Mouse (Mus musculus) hindbrain, embryonic 16.5 days (tissue): ENCODE results near the gene Col4a2. TPM values are rescaled to one million over a fixed set of nuclear protein-coding genes. Genes with fewer than 3 reads are reported as not detected.

ENCODE experiments used
- ATAC-seq: fragments of 200-750 bp; cut with Nextera tagmentation; 2 replicates; pipeline ENCODE4 v1.8.0; 2017; ENCODE audit warnings: moderate TSS enrichment, moderate library complexity
- H3K27ac ChIP-seq: fragments of 300-500 bp; sonication (generic); 2 replicates; pipeline ENCODE4 v1.5.1; 2014; ENCODE audit warnings: low read depth, mild to moderate bottlenecking, control low read depth, low read length, moderate library complexity
- H3K27me3 ChIP-seq: fragments of 300-500 bp; sonication (generic); replicated peaks from 2 replicates; pipeline ENCODE4 v1.6.1; 2014; ENCODE audit warnings: low read length; ENCODE audit not compliant: control insufficient read depth, insufficient read depth
- H3K36me3 ChIP-seq: fragments of 300-500 bp; sonication (generic); 2 replicates; pipeline ENCODE4 v1.6.1; 2014; ENCODE audit warnings: mild to moderate bottlenecking, low read length, moderate library complexity, mixed read lengths; ENCODE audit not compliant: control insufficient read depth, insufficient read depth
- H3K4me1 ChIP-seq: fragments of 300-500 bp; sonication (generic); 2 replicates; pipeline ENCODE4 v1.6.1; 2014; ENCODE audit warnings: low read depth, low read length; ENCODE audit not compliant: control insufficient read depth, insufficient read depth
- H3K4me2 ChIP-seq: fragments of 300-500 bp; sonication (generic); 2 replicates; pipeline ENCODE4 v1.6.1; 2014; ENCODE audit warnings: mild to moderate bottlenecking, low read length, control low read depth, moderate library complexity
- H3K4me3 ChIP-seq: fragments of 300-500 bp; sonication (generic); 2 replicates; pipeline ENCODE4 v1.5.1; 2014; ENCODE audit warnings: mild to moderate bottlenecking, low read length, control low read depth, moderate library complexity
- H3K9ac ChIP-seq: fragments of 300-500 bp; sonication (generic); 2 replicates; pipeline ENCODE4 v1.6.1; 2014; ENCODE audit warnings: low read depth, mild to moderate bottlenecking, control low read depth, low read length, moderate library complexity
- H3K9me3 ChIP-seq: fragments of 300-500 bp; sonication (generic); 2 replicates; pipeline ENCODE4 v1.6.1; 2014; ENCODE audit warnings: mild to moderate bottlenecking, low read length, moderate library complexity; ENCODE audit not compliant: control insufficient read depth
- WGBS: fragments of 180-500 bp; shearing (Covaris S2); extraction: QIAGEN DNeasy Blood & Tissue Kit; methylation state at CpG from one replicate; pipeline ENCODE4 v1.1.7; 2014; 5-methylcytosine and 5-hydroxymethylcytosine counted together
- polyA plus RNA-seq: library from polyadenylated mRNA; unstranded; fragments of >200 nt; fragmentation: Nextera tagmentation; extraction: Ambion mirVana; gene quantifications from 2 replicates; pipeline ENCODE4 v1.2.1, GENCODE M21; 2015

Col4a2 gene
- polyA plus RNA-seq, 1 experiment from 2014 or later: 28.9 TPM

DNA sequence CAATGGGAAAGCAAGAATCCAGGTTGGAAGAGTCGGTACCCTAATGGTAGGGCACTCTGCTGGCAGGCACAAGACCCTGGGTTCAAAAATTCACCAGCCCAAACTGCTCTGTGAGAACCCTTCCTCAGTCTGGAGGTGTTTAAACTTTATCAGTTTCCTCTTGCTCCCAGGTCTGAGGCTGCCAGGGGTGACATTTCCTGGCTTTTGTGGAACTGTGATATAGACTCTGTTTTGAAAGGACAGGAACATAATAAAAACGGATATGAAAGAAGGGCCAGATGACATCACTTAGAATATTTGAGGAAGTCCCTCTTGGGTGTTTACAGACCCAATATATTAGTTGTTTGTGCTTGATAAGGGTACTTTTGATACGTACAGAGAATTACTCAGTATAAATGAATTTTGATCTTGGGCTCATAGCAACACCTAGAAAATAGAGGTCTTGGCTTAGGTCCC lies 28.5 kb downstream of the Col4a2 start:
- no peak overlapping the region for H3K4me2 ChIP-seq
- ATAC-seq: no peak
- H3K27me3 ChIP-seq: no peaks in the 10 kb centered on the region
- peaks cover 2% of the 10 kb centered on the region; the same call in 1 of the 2 replicates for H3K4me1 ChIP-seq
- H3K36me3 ChIP-seq: no peaks in the 10 kb centered on the region
- no peak overlapping the region for H3K27ac ChIP-seq
- H3K9me3 ChIP-seq: no peaks in the 10 kb centered on the region
- H3K4me3 ChIP-seq: no peak overlapping the region
- WGBS: 86% methylated on average over 3 of the region's 3 CpGs
- no peak overlapping the region for H3K9ac ChIP-seq

- H3K9ac ChIP-seq: no peak overlapping the region
- H3K4me1 ChIP-seq: no peaks in the 10 kb centered on the region
- no peaks in the 10 kb centered on the region for H3K27me3 ChIP-seq
- no peak for ATAC-seq
- no peak overlapping the region for H3K4me2 ChIP-seq
- H3K36me3 ChIP-seq: no peaks in the 10 kb centered on the region
- H3K9me3 ChIP-seq: no peaks in the 10 kb centered on the region
- no peak overlapping the region for H3K4me3 ChIP-seq
- 88% methylated on average over 9 of the region's 9 CpGs for WGBS
- no peak overlapping the region for H3K27ac ChIP-seq
These were observed 31.9 kb downstream of the Col4a2 start for GRCm38 (mm10) chr8:11344459-11344858.

DNA sequence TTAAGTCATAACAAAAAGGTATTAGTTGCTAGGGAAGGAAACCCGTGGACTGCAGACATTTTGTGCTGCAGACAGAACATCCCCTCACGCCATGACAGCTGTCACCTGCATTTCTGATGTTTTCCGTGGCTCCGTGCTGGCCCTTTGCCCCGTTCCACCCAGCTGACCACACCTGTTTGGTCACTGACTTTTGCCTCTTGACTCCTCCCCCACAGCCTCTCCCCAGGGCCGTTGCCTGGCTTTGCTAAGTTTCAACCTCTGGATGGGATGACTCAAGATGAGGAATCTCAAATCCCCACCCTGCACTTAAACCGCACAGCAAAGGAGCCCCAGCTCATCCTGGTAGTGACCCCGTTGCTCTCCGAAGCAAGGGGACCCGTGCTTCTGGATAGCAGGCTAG lies 33.6 kb downstream of the Col4a2 start:
- no peaks in the 10 kb centered on the region for H3K36me3 ChIP-seq
- WGBS: 91% methylated on average over 10 of the region's 10 CpGs
- no peak overlapping the region for H3K4me2 ChIP-seq
- H3K9ac ChIP-seq: no peak overlapping the region
- no peak overlapping the region for H3K27ac ChIP-seq
- no peak overlapping the region for H3K4me3 ChIP-seq
- no peaks in the 10 kb centered on the region for H3K4me1 ChIP-seq
- H3K9me3 ChIP-seq: no peaks in the 10 kb centered on the region
- ATAC-seq: no peak
- no peaks in the 10 kb centered on the region for H3K27me3 ChIP-seq

DNA sequence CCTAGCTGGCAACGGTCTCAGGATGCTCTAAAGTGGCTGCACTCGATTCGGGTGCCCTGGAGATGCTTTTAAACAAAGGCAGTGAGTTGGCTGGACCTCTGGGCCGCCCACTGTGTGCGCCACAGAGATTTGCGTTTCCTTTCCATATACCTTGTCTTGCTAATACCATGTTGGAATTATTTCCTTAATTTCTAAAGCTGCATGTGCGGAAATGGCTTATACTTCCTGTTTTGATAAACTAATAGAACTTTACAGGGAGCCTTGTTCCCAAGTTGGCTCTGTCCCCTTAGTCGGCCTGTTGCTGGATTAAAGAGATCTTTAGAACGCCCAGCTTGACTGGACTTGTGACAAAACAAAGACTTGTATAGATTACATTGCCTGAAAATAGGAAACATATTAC lies 35.1 kb downstream of the Col4a2 start:
- H3K9ac ChIP-seq: no peak overlapping the region
- H3K27ac ChIP-seq: no peak overlapping the region
- H3K36me3 ChIP-seq: no peaks in the 10 kb centered on the region
- no peaks in the 10 kb centered on the region for H3K9me3 ChIP-seq
- H3K4me1 ChIP-seq: no peaks in the 10 kb centered on the region
- no peaks in the 10 kb centered on the region for H3K27me3 ChIP-seq
- H3K4me2 ChIP-seq: no peak overlapping the region
- no peak for ATAC-seq
- 80% methylated on average over 9 of the region's 9 CpGs for WGBS
- no peak overlapping the region for H3K4me3 ChIP-seq

- H3K4me3 ChIP-seq: no peak overlapping the region
- no peak overlapping the region for H3K9ac ChIP-seq
- H3K9me3 ChIP-seq: no peaks in the 10 kb centered on the region
- no peak overlapping the region for H3K27ac ChIP-seq
- no peak for ATAC-seq
- H3K4me1 ChIP-seq: no peaks in the 10 kb centered on the region
- H3K27me3 ChIP-seq: no peaks in the 10 kb centered on the region
- H3K36me3 ChIP-seq: no peaks in the 10 kb centered on the region
- 83% methylated on average over 11 of the region's 11 CpGs for WGBS
- H3K4me2 ChIP-seq: no peak overlapping the region
These were observed 36.0 kb downstream of the Col4a2 start for GRCm38 (mm10) chr8:11348622-11349021.

GRCm38 (mm10) chr8:11351355-11351754 lies 38.8 kb downstream of the Col4a2 start:
- Histone ChIP-seq H3K9me3 (no peaks in the 10 kb centered on the region), H3K4me1 (no peaks in the 10 kb centered on the region), H3K27ac (no peak overlapping the region), H3K4me3 (no peak overlapping the region), H3K36me3 (no peaks in the 10 kb centered on the region), H3K9ac (no peak overlapping the region), H3K4me2 (no peak overlapping the region), H3K27me3 (no peaks in the 10 kb centered on the region)
- ATAC-seq: no peak
- 87% methylated on average over 6 of the region's 6 CpGs for WGBS

DNA sequence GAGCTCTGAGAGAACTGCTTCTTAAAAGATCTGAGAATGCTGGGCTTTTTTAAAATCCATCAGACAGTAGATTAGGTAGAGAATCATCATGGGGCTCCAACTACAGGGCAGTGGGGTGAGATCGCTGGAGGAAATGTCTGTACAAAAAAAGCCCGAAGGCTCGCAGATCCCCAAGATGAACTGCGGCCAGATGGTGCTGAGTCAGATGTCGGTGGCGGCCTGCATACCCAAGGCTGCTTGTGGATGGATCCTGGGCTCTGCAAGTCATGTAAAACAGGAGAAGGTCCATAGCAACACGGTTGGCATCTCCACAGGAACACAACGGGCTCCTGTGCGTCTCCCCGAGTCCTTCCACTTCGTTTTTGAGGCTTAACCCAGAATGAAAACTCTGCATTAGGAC lies 39.9 kb downstream of the Col4a2 start:
- Histone ChIP-seq H3K27me3 (no peaks in the 10 kb centered on the region), H3K9me3 (no peaks in the 10 kb centered on the region), H3K4me2 (no peak overlapping the region), H3K4me1 (no peaks in the 10 kb centered on the region), H3K9ac (no peak overlapping the region), H3K4me3 (no peak overlapping the region), H3K36me3 (no peaks in the 10 kb centered on the region), H3K27ac (no peak overlapping the region)
- WGBS: 67% methylated on average over 11 of the region's 11 CpGs
- ATAC-seq: no peak

DNA sequence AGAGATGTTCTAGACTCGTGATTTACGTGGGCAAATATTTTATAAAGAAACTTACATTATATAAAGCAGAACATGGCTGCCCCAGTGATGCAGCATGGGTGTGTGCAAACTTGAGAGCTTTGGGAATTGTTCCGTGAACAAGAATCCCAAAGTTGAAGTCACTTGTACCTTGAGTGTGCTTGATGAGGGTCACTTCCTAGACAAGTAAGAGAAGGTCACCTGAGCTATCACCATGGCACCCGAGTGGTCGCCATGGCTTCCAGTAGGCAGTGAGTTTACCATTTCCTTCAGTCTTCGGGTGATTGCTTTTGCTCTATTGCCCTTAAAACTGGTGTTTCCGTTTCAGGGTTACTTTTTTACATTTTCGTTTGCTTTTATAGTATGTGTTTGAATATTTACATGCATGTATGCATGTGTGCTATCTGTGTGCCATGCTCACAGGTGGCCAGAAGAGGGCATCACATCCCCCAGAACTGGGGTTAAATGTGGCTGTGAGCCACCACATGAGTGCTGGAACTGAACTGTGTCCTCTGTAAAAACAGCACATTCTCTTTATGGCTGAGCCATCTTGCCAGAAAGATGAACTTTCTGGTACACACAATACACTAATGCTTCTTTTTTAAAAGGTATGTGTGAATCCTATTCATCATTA lies 42.3 kb downstream of the Col4a2 start:
- 93% methylated on average over 8 of the region's 8 CpGs for WGBS

DNA sequence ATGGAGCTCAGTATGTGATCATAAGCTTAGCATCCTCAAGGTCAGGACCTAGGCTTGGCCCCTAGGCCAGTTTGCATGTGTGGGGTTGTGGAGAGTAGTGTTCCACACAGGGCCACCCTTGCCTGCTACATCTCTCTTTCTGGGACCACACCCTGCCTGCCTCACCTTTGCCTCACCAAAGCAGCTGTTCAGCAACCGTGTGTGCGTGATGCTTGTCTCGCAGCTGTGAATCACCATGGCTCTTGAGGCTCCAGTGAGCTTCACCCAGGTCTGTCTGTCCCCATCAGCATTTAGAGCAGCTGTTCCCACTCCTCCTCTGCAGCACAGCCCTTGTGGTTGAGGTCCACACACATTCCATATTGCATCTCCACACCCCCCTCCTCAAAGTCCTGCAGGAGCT lies 43.3 kb downstream of the Col4a2 start:
- H3K27ac ChIP-seq: no peak overlapping the region
- no peaks in the 10 kb centered on the region for H3K9me3 ChIP-seq
- no peaks in the 10 kb centered on the region for H3K36me3 ChIP-seq
- H3K27me3 ChIP-seq: no peaks in the 10 kb centered on the region
- no peak overlapping the region for H3K9ac ChIP-seq
- ATAC-seq: no peak
- H3K4me1 ChIP-seq: 0 out of 2 replicates have a peak, but pooled peaks cover 3% of the 10 kb centered on the region
- 94% methylated on average over 3 of the region's 3 CpGs for WGBS
- H3K4me2 ChIP-seq: no peak overlapping the region
- H3K4me3 ChIP-seq: no peak overlapping the region

More for the DNA sequence above, 42.3 kb downstream of the Col4a2 start:
- no peak for ATAC-seq
- Histone ChIP-seq H3K4me1 (0 out of 2 replicates have a peak, but pooled peaks cover 3% of the 10 kb centered on the region), H3K9me3 (no peaks in the 10 kb centered on the region), H3K36me3 (no peaks in the 10 kb centered on the region), H3K4me2 (no peak overlapping the region), H3K4me3 (no peak overlapping the region), H3K27ac (no peak overlapping the region), H3K9ac (no peak overlapping the region), H3K27me3 (no peaks in the 10 kb centered on the region)
